Mouse (Mus musculus): Measurements from ENCODE around the gene Ddx39b. TPM values are rescaled to one million over a fixed set of nuclear protein-coding genes. Genes with fewer than 3 reads are reported as not detected.
A peak's percentile ranks its signal among the peaks of the same experiment; 100 is the strongest.

The Ddx39b gene
- total RNA-seq, 2 experiments from 2014 or later: 83.3 to 97.3 TPM

- DNase-seq: no peak
- intact Hi-C loops (cut with DNase I): loop anchor here (10.0 kb wide), 1 partner anchor 346 kb away; the partner anchor contains the start of genes C2 and Ehmt2
Measured at GRCm38 (mm10) chr17:35240384-35241304, 902 bp upstream of the Ddx39b start.

DNA sequence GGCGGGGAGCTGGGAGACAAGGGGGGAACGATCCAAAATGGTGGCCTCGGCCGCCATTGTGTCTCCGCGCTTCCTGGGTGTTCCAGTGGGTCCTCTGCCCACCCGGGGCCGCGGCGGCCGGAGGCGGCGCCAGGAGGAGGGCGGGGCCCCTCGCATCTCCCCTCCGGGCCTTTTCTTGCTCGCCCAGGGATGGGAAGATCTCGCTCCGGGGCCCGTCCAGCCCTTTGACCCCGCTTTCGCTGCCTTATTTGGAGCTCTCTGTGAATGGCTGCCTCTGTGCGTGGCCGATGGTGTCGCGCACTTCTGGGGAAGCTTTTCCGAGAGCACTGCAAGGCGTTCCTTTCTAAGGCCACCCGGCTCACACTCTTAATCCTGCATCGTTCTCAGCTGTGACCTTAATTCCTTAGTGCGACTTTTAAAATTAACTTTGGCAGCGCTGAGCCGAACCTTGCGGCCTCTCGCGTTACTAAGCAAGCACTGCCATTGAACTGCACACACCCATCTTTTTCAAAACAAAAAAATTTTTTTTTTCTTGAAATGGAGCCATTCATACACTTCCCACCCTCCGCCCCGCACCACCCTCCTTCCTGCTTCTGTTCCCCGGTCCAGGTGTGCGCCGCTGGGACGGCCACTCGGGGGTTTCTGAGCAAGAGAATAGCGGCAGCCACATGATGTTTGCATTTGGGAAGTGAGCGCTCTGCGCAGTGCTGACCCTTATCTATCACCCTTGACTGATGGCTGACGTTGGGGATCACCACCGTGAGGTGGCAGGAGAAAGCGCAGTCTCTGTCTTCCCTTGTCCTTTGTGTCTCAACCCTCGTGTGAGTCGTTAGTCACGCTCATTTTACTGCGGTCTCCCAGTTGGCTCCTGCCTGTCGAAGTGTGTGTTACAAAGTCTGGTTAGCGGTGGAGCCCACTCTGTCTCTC is 732 bp downstream of the Ddx39b start:
- peak; percentile 50 to 73 for DNase-seq
- intact Hi-C loops (cut with DNase I): loop anchor here (10.0 kb wide), 1 partner anchor 347 kb away; the partner anchor contains the start of genes C2 and Ehmt2

GRCm38 (mm10) chr17:35243086-35243485 is 1.5 kb downstream of the Ddx39b start:
- peak; percentile 49 to 60 for DNase-seq
- intact Hi-C loops (cut with DNase I): loop anchor here (10.0 kb wide), 1 partner anchor 348 kb away; the partner anchor contains the start of genes C2 and Ehmt2

DNA sequence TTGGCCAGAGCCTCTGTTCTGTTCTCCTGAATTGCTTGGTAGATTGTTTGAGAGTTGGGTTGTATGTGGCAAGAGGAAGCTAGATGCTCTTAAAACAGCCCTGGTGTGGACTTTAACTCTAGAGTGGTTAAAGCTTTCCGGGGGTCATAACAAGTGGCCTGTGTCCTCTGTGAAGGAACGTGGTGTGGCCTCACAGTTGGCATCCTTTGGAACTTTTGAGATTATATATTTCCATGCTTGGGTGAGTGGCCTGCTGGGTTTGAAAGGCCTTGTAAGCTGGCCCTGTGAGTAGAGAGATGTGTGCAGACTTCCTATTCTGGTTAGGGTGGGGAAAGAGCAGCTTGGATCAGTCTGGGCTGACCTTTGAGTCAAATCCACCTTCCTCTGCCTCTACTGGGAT is 3.5 kb downstream of the Ddx39b start:
- intact Hi-C loops (cut with DNase I): loop anchor here (10.0 kb wide), 1 partner anchor 350 kb away; the partner anchor contains the start of genes C2 and Ehmt2
- no peak for DNase-seq

DNA sequence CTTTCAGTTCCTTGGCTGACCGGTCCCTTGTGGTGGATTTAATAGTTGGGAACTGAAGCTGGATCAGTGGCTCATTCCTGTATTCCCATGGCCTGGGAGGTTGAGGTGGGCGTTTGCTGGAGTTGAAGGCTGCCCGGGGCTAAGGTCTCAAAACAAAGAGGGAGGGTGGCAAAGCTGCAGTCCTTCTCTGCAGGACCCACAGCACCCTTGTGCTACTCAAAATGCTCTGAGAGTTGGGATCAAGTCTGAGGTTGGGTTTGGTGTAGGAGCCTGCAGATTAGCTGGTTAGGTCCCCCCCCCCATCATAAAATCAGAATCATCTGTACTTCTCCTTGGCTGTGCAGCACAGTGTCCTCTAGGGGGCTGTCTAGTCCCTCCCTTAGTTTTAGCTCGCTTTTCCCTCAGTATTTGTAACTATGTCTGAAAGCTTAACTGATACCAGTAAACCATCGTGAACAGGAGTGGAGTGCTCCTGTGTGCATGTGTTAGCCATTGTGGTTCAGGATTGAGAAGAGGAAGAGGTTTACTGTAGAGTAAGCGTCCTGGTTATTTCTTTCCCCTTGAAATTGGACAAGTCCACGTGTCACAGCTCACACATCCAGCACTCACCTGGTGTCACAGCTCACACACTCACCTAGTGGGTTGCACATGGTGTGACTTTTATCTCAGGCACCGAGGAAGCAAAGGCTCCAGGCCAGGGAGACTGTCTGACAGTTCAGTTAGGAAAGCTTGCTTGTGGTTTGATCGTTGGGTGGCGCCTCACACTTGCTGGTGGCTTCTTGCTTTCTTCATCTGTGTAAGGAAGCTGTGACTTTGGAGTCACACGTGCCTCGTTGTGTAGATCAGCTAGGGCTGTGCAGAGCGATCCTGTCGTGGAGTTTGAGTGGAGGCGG is 4.4 kb downstream of the Ddx39b start:
- intact Hi-C loops (cut with DNase I): loop anchor here (2.0 to 10.0 kb wide), 2 partner anchors 57 to 351 kb away; partner anchors contain the start of genes C2 and Ehmt2
- no peak for DNase-seq

- intact Hi-C loops (cut with DNase I): loop anchor here (2.0 to 10.0 kb wide), 2 partner anchors 56 to 352 kb away; partner anchors contain the start of genes C2 and Ehmt2
Measured at GRCm38 (mm10) chr17:35247144-35247543, 5.6 kb downstream of the Ddx39b start.

GRCm38 (mm10) chr17:35248986-35249385 is 7.4 kb downstream of the Ddx39b start:
- intact Hi-C loops (cut with DNase I): loop anchor here (10.0 kb wide), 1 partner anchor 354 kb away; the partner anchor contains the start of genes C2 and Ehmt2
- DNase-seq: no peak

More at GRCm38 (mm10) chr17:35247144-35247543, 5.6 kb downstream of the Ddx39b start:
- no peak for DNase-seq

DNA sequence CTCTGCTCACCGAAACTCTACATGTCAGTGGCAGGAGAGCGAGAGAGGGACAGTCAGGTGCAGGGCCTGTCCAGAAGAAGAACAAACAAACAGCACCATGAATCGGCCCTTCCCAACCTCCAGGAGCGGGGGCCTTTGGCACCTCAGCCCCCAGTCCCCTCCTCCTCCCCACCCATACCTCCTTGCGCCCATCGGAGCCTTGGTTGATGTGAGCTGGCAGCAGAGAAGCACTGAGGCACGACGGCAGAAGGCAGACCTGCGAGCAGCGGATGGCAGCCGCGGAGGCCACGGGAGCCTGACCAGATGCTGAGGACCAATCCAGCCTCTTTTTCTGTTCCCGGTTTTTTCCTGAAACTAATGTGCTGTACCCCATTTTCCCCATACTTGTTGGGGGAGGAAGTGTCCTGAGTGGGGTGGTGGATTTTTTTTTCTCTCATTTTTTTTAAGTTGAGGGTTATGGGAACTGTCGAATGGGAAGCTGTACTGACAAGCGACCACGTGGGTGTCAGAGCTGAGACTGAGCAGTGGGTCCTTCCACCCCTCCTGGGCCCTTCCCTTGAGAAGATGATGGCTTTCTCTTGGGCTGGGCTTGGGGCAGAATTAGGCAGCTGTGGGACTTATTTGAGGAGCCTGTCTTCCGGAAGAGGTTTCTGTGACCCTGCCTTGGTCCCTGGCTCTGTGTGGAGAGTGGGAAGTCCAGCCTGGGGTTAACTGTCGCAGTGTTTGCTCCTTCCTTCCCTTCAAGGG is 8.1 kb downstream of the Ddx39b start:
- intact Hi-C loops (cut with DNase I): loop anchor here (10.0 kb wide), 1 partner anchor 355 kb away; the partner anchor contains the start of genes C2 and Ehmt2

DNA sequence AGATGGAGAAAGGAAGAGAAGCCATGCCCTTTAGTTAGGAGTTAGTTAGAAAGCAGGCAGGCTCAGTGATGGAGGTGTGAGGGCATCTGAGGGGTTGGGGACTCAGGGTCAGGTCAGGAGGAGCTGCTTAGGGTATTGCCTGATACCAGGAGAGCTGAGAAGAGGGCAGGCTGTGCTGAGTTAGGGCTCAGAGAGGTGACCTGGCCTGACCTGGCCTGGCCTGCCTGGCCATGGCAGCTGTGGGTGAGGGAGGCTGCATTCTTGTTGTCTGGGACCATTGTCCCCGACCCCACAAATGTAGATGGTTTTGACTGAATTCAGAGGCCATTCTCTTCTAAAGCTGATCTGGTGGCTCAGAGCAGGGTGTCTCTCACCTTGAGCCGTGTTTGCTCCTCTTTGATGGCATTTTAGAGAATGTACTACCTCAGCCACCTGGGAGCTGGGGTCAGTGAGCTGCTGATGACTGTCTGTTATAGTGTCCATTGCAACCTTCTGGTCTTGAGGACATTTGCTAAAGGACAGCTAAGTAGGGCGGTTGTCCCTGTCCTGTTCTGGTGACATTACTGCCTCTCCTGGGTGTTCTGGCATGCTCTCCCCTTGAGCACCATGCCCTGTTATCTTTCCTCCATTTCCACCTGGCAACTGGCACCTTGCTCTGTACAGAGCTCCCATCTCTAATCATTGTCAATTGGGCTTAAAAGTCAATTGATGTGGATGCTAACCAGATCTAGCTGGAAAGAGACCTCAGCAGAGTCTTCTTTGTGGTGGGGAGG is 9.0 kb downstream of the Ddx39b start:
- no peak for DNase-seq
- intact Hi-C loops (cut with DNase I): no loop called here

More for the DNA sequence above, 8.1 kb downstream of the Ddx39b start:
- DNase-seq: no peak

DNA sequence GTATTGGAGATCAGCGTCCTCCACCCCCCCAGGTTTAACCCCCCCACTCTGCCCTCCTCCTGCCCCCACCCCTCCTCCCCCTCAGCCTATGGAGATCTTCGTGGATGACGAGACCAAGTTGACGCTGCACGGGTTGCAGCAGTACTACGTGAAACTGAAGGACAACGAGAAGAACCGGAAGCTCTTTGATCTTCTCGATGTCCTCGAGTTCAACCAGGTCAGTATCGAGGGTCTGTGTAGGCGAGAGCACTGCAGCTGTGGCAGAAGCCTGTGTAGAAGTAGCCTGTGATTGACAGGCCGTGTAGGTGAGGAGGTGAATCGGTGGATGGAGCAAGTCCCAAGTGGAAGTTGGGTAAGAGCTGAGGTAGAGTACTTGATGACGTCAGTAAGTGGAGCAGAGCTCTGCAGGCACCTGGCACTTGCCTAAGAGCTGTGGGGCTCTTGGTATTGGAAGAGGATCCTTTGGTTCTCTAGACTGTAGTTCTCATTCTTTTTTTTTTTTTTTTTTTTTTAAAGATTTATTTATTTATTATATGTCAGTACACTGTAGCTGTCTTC is 9.7 kb downstream of the Ddx39b start:
- no peak for DNase-seq
- intact Hi-C loops (cut with DNase I): no loop called here

GRCm38 (mm10) chr17:35251981-35252380 is 10.4 kb downstream of the Ddx39b start:
- no peak for DNase-seq
- intact Hi-C loops (cut with DNase I): no loop called here

- intact Hi-C loops (cut with DNase I): no loop called here
- no peak for DNase-seq
Measured at GRCm38 (mm10) chr17:35252619-35253292, 11.2 kb downstream of the Ddx39b start.

- intact Hi-C loops (cut with DNase I): no loop called here
- DNase-seq: no peak
Measured at GRCm38 (mm10) chr17:35253293-35254093, 11.9 kb downstream of the Ddx39b start.

DNA sequence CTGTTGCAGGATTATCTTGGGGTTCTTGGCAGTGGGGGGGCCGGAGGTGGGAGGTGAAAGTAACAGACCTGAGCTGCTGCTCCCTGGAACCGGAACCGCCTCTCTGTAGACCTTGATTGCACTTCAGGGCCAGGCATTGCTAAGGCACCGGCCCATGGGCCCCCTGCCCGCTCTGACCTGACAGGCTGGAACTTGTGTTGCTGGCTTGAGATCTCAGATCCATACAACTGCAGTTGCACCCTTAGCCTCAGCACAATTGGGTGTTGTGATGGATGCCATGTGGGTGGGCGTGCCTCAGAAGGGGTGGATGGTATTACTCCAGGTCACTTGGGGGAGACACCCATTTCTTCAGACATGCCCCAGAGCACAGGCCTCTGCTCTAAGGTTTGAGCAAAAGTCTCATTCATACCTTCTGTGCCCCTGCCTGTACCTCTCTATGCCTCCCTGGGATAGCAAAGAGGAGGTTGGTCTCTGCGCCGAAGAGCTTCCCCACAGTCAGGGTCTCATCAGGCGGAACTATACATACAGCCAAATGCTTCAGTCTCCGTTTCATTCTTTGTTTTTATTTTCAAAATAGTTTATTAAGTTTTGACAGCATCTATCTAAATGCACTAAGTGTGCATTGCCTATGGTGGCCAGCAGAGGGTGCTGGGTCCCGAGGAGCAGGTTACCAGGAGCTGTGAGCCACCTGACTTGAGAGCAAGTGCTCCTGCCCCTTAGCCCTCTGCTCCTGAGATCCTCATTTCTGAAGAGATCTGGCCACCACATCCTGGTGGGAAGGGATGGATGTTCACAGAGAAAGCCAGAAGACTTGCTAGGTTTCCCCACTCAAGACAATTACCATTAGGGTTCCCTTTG is 12.9 kb downstream of the Ddx39b start:
- intact Hi-C loops (cut with DNase I): no loop called here
- peak; percentile 62 to 73 for DNase-seq

GRCm38 (mm10) chr17:35255301-35255700 is 13.8 kb downstream of the Ddx39b start:
- intact Hi-C loops (cut with DNase I): no loop called here
- no peak for DNase-seq
